Mouse (Mus musculus) liver, embryonic 11.5 days (tissue): ENCODE data around the gene Tnfsf12. TPM values are rescaled to one million over a fixed set of nuclear protein-coding genes. Genes with fewer than 3 reads are reported as not detected.
"Not testable (repeated sequence)": the region's sequence is repeated elsewhere in the genome, so short reads cannot be mapped to it uniquely, and the experiment has no call there.

ENCODE experiments used
- ATAC-seq: fragments of 200-750 bp; cut with Nextera tagmentation; replicated peaks from 2 replicates; pipeline ENCODE4 v1.8.0; 2017; ENCODE audit warnings: moderate number of reproducible peaks, mild to moderate bottlenecking, moderate TSS enrichment, moderate library complexity; ENCODE audit not compliant: low FRiP score
- DNase-seq: peaks from one replicate; pipeline ENCODE4 v3.0.0-alpha.2; 2017; ENCODE audit warnings: low spot score
- H3K27ac ChIP-seq: fragments of 300-500 bp; sonication (generic); 2 replicates; pipeline ENCODE4 v1.5.1; 2014; ENCODE audit warnings: mild to moderate bottlenecking, low read depth, low read length, control low read depth
- H3K27me3 ChIP-seq: fragments of 300-500 bp; sonication (generic); replicated peaks from 2 replicates; pipeline ENCODE4 v1.6.1; 2014; ENCODE audit warnings: low read length, mixed read lengths; ENCODE audit not compliant: control insufficient read depth, insufficient read depth
- H3K36me3 ChIP-seq: fragments of 300-500 bp; sonication (generic); 2 replicates; pipeline ENCODE4 v1.6.1; 2014; ENCODE audit warnings: mild to moderate bottlenecking, low read length, moderate library complexity, mixed read lengths; ENCODE audit not compliant: control insufficient read depth, insufficient read depth
- H3K4me1 ChIP-seq: fragments of 300-500 bp; sonication (generic); replicated peaks from 2 replicates; pipeline ENCODE4 v1.6.1; 2014; ENCODE audit warnings: low read length, mixed read lengths; ENCODE audit not compliant: control insufficient read depth, insufficient read depth
- H3K4me2 ChIP-seq: fragments of 300-500 bp; sonication (generic); 2 replicates; pipeline ENCODE4 v1.6.1; 2014; ENCODE audit warnings: mild to moderate bottlenecking, control low read depth, moderate library complexity
- H3K4me3 ChIP-seq: fragments of 300-500 bp; sonication (generic); 2 replicates; pipeline ENCODE4 v1.5.1; 2014; ENCODE audit warnings: low read depth, low read length, control low read depth
- H3K9ac ChIP-seq: fragments of 300-500 bp; sonication (generic); 2 replicates; pipeline ENCODE4 v1.6.1; 2014; ENCODE audit warnings: low read depth, low read length, control low read depth
- H3K9me3 ChIP-seq: fragments of 300-500 bp; sonication (generic); 2 replicates; pipeline ENCODE4 v1.6.1; 2016; ENCODE audit warnings: low read length, inconsistent platforms, mixed read lengths; ENCODE audit not compliant: control insufficient read depth
- WGBS: fragments of 180-500 bp; shearing (Covaris S2); extraction: QIAGEN DNeasy Blood & Tissue Kit; methylation state at CpG from one replicate; pipeline ENCODE4 v1.1.7; 2014; 5-methylcytosine and 5-hydroxymethylcytosine counted together
- polyA plus RNA-seq: library from polyadenylated mRNA; unstranded; fragments of >200 nt; fragmentation: Nextera tagmentation; extraction: Ambion mirVana; gene quantifications from 2 replicates; pipeline ENCODE4 v1.2.1, GENCODE M21; 2014

The Tnfsf12 gene
- polyA plus RNA-seq, 1 experiment from 2014 or later, result 6.0 TPM

DNA sequence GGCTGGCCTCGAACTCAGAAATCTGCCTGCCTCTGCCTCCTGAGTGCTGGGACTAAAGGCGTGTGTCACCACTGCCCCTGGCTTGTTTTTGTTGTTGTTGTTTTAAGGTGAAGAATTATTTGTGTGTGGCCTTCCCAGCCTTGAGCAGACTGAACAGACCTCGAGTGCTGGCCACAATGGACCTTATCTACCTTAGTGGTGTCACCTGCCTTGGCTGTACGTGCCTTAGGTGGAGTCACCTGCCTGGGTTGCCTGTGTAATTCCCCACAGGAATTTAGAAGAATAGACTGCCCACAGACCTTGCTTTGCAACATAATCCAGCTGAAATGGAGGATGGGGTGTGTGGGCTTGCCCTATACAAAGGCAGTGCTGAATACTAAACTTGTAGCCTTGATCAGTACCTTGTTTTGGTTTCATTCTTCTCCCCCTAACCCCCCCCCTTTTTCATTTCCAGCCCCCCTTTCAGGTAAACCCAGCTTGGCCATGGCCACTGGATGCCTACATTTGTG is 12.3 kb upstream of the Tnfsf12 start:
- H3K9me3 ChIP-seq, result no peaks in the 10 kb centered on the region
- H3K4me2 ChIP-seq, result no peak overlapping the region
- WGBS, result 80% methylated on average over 4 of the region's 4 CpGs
- DNase-seq, result no peak
- peaks cover 14% of the 10 kb centered on the region for H3K4me1 ChIP-seq
- H3K27me3 ChIP-seq, result no peaks in the 10 kb centered on the region
- H3K27ac ChIP-seq, result no peak overlapping the region
- no peak overlapping the region for H3K4me3 ChIP-seq
- H3K9ac ChIP-seq, result no peak overlapping the region
- ATAC-seq, result no peak
- no peaks in the 10 kb centered on the region for H3K36me3 ChIP-seq

GRCm38 (mm10) chr11:69707480-69707847 is 11.8 kb upstream of the Tnfsf12 start:
- ATAC-seq, result no peak
- no peak overlapping the region for H3K4me2 ChIP-seq
- 88% methylated on average over 4 of the region's 4 CpGs for WGBS
- no peak overlapping the region for H3K27ac ChIP-seq
- H3K4me3 ChIP-seq, result no peak overlapping the region
- H3K9ac ChIP-seq, result no peak overlapping the region
- H3K4me1 ChIP-seq, result peaks cover 14% of the 10 kb centered on the region
- H3K9me3 ChIP-seq, result no peaks in the 10 kb centered on the region
- no peaks in the 10 kb centered on the region for H3K36me3 ChIP-seq
- no peak for DNase-seq
- no peaks in the 10 kb centered on the region for H3K27me3 ChIP-seq

DNA sequence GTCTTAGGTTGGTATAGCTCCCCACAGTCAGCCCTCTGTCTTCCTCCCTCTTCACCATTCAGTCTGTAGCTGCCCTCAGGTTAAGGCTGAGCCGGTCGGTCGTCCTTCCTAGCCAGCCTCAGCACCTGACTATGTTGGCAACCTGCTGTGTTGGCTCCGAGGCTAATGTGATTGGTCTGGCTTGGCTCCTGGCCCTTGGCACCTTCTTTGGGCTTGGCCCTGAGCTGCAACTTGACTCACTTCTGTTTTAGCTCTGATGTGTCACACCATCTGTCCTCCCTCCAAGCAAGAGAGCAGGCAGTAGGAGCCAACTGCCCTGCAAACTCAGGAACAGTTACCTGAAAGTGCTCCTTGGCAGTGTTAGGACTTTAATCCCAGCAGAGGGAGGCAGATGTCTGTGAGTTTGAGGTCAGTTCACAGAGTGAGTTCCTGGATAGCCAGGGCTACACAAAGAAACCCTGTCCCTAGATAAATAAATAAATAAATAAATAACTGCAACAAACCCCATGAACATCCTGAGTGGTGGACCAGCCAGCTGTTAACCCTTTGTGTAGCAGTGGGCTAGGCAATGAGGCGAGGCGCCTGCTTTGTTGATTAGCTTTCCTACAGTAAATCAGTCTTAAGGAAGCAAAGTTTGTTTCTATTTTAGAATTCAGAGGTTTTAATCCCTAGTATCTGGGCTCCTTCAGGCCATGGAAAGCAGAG is 11.3 kb upstream of the Tnfsf12 start:
- H3K27ac ChIP-seq, result no peak overlapping the region
- no peak overlapping the region for H3K9ac ChIP-seq
- no peak overlapping the region for H3K4me2 ChIP-seq
- no peaks in the 10 kb centered on the region for H3K27me3 ChIP-seq
- ATAC-seq (no peak), DNase-seq (no peak)
- no peaks in the 10 kb centered on the region for H3K36me3 ChIP-seq
- 57% methylated on average over 6 of the region's 6 CpGs for WGBS
- H3K9me3 ChIP-seq, result no peaks in the 10 kb centered on the region
- H3K4me1 ChIP-seq, result peaks cover 14% of the 10 kb centered on the region
- H3K4me3 ChIP-seq, result no peak overlapping the region

GRCm38 (mm10) chr11:69704613-69705010 is 9.0 kb upstream of the Tnfsf12 start:
- ATAC-seq (no peak), DNase-seq (no peak)
- H3K36me3 ChIP-seq, result no peaks in the 10 kb centered on the region
- 32% methylated on average over 2 of the region's 2 CpGs for WGBS
- no peak overlapping the region for H3K9ac ChIP-seq
- no peaks in the 10 kb centered on the region for H3K27me3 ChIP-seq
- peaks cover 5% of the 10 kb centered on the region for H3K4me1 ChIP-seq
- no peak overlapping the region for H3K4me2 ChIP-seq
- H3K9me3 ChIP-seq, result no peaks in the 10 kb centered on the region
- no peak overlapping the region for H3K4me3 ChIP-seq
- no peak overlapping the region for H3K27ac ChIP-seq

DNA sequence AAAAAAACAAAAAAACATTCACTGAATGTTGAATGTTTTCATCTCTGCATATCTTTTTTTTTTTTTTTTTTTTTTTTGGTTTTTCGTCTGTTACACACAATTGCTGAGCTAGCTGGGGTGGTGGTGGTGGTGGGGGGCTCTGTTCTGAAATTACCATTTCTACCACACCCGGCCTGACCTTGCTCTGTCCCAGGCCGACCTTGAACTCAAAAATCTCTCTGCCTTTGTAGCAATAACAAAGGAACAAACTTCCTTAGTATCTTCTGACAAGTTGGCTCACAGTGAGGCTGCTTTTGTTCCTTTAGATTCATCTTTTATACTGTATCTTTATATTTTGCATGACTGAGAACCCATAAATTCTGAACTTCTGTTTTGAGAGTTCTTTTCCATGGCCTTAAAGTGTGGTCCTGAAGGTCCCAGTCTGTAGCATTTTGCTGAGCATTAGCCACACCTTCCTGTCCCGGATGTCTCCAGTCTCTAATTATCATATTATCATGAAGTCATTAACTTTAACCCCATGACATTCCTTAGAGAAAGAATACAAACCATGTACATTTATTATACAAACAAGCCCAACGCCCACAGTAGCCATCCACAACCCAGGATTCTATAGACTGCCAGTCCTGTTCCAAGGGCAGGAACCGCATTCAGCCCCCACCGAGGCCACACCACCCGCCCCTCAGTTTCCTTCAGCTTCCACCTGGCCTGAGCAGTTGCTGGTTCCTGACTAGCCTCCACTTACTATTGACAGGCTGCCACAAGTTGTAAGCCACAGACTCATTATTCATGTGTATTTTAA is 8.4 kb upstream of the Tnfsf12 start:
- Histone ChIP-seq H3K4me1 (peaks cover 3% of the 10 kb centered on the region; the same call in 1 of the 2 replicates), H3K4me2 (no peak overlapping the region), H3K4me3 (no peak overlapping the region), H3K36me3 (no peaks in the 10 kb centered on the region), H3K27me3 (no peaks in the 10 kb centered on the region), H3K9ac (no peak overlapping the region), H3K9me3 (no peaks in the 10 kb centered on the region), H3K27ac (no peak overlapping the region; the same call in 1 of the 2 replicates)
- ATAC-seq (no peak), DNase-seq (no peak)
- 60% methylated on average over 8 of the region's 8 CpGs for WGBS

DNA sequence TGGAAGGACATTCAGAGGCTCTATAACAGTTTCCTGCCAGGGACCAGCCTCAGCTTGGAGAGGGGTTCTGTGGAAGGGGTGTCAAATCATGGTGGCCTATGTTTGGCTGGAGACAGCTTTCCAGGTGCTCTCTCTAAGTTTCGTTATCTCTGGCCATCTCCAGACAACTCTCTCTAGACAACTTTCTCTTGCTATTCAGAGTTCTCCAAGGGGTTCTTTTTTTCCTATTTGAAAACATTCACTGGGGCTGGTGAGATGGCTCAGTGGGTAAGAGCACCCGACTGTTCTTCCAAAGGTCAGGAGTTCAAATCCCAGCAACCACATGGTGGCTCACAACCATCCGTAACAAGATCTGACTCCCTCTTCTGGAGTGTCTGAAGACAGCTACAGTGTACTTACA is 7.7 kb upstream of the Tnfsf12 start:
- H3K27me3 ChIP-seq, H3K4me2 ChIP-seq, DNase-seq, H3K36me3 ChIP-seq, H3K4me1 ChIP-seq, H3K9ac ChIP-seq, H3K4me3 ChIP-seq, H3K27ac ChIP-seq, ATAC-seq, H3K9me3 ChIP-seq: not testable (repeated sequence)
- 78% methylated on average over 2 of the region's 3 CpGs for WGBS

DNA sequence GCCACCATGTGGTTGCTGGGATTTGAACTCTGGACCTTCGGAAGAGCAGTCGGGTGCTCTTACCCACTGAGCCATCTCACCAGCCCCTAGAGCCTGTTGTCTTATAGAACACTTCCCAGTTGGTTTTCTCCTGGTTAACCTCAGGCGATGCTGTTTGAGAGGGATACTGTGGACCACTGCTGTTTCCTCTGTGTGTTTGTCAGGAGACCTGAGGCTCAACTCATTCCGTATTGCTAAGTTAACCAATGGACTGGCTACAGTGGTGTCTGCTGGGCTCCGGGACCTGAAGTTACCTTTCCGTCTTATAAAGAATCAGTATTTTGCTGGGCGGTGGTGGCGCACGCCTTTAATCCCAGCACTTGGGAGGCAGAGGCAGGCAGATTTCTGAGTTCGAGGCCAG is 7.2 kb upstream of the Tnfsf12 start:
- not testable (repeated sequence) for H3K27me3 ChIP-seq, H3K4me1 ChIP-seq, H3K4me2 ChIP-seq, ATAC-seq, H3K9me3 ChIP-seq, H3K4me3 ChIP-seq, H3K36me3 ChIP-seq, H3K9ac ChIP-seq, H3K27ac ChIP-seq, DNase-seq
- 94% methylated on average over 9 of the region's 10 CpGs for WGBS

GRCm38 (mm10) chr11:69699595-69699994 is 3.9 kb upstream of the Tnfsf12 start:
- Histone ChIP-seq H3K27me3 (no peaks in the 10 kb centered on the region), H3K9me3 (no peaks in the 10 kb centered on the region), H3K36me3 (no peaks in the 10 kb centered on the region), H3K27ac (no peak overlapping the region), H3K4me3 (no peak overlapping the region), H3K4me2 (no peak overlapping the region), H3K9ac (no peak overlapping the region), H3K4me1 (peaks cover 12% of the 10 kb centered on the region)
- DNase-seq, result no peak
- ATAC-seq, result no peak
- 18% methylated on average over 1 of the region's 1 CpGs for WGBS
